Mouse (Mus musculus): ENCODE results near the gene Tns1. TPM values are rescaled to one million over a fixed set of nuclear protein-coding genes. Genes with fewer than 3 reads are reported as not detected.

Tns1 gene
- total RNA-seq, 2 experiments from 2014 or later, result 36.1 to 50.9 TPM

- intact Hi-C loops (cut with DNase I), result no loop called here
Measured at GRCm38 (mm10) chr1:74000810-74001448, 123.3 kb downstream of the Tns1 start.

DNA sequence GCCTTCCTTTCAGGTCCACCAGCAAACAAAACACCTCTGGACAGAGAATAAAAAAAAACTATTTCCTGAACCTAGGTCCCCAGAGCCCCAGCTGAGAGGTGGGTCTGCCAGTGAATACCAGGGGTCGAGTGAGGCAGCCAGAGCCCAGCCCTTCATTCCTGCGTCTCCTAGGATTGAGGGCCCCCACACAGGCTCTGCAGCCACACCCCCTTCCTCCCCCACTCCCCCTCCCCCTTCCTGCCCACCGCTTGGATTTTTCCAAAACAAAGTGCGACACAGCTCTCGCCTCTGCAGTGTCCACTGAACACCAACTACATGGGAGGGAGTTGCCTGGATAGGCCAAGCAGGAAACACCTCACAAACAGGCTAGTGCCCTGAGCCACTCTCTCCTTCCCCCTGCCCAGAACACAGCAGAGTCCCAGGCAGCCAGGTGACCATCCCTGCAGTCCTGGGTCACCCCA is 124.0 kb downstream of the Tns1 start:
- intact Hi-C loops (cut with DNase I), result no loop called here
- no peak for DNase-seq (ENCODE audit: low spot score in 2 of 2)

More at GRCm38 (mm10) chr1:74000810-74001448, 123.3 kb downstream of the Tns1 start:
- DNase-seq (ENCODE audit: low spot score in 2 of 2), result no peak

- intact Hi-C loops (cut with DNase I), result loop anchor here (5.0 kb wide), 2 partner anchors 78 to 128 kb away; partner anchors contain the start of gene Rufy4
- DNase-seq (ENCODE audit: low spot score in 2 of 2), result no peak
Measured at GRCm38 (mm10) chr1:73999533-73999932, 124.7 kb downstream of the Tns1 start.

DNA sequence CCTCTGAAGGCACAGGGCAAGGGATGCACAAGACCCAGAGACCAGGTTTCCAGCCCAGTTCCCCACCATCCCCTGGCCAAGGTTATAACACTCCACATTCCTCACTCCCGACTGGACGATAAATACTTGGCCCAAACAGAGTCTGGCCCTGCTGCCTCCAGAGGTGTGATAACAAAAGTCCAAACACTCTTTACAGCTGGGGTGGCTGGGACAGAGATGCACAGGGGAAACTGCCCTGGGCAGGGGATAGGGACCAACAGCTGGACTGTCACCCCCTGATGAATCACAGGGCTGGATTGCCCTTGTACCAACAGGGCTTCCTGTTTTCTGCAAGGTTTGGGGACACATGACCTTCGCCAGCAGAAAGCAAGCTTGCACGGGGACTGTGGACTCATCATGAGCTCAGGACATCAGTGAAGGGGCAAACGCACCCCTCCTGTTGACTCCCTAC is 125.3 kb downstream of the Tns1 start:
- intact Hi-C loops (cut with DNase I), result loop anchor here (5.0 kb wide), 2 partner anchors 78 to 128 kb away; partner anchors contain the start of gene Rufy4
- no peak for DNase-seq (ENCODE audit: low spot score in 2 of 2)

DNA sequence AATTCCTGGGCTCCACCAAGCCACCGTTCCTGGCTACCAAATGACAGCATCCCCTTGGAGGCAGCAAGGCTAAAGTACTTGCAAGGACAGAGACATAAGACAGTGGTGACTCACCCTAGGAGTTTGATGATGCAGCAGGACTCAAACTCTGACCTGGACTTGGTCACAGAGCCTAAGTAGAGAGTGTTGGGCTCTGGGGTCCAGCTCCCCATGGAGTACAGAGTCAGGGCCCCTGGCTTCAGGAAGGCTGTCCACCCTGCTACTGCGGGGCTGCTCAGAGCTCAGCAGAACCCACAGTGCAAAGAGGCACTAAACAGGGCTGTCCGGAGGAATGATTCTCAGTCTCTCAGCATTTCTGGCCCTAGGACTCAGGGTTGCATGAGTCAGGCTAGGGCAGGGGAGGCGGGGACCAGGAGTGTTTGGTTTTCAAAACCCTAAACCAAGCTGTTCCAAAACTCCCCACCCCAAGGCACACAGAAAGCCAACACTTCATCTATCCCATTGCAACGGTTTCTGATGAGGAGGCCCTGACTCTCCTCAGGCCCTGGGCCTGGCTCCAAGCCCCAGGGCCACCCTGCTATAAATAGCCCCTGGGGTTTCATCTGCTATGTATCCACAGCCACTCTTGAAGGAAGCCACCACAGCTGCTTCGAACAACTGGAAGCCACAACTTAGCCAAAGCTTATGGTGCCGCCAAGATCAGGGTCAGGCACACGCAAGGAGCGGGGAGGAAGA is 126.0 kb downstream of the Tns1 start:
- intact Hi-C loops (cut with DNase I), result loop anchor here (5.0 kb wide), 2 partner anchors 79 to 129 kb away; partner anchors contain the start of gene Rufy4
- no peak for DNase-seq (ENCODE audit: low spot score in 2 of 2)

GRCm38 (mm10) chr1:73997341-73997740 is 126.9 kb downstream of the Tns1 start:
- intact Hi-C loops (cut with DNase I), result loop anchor here (5.0 kb wide), 2 partner anchors 80 to 130 kb away; partner anchors contain the start of gene Rufy4
- no peak for DNase-seq (ENCODE audit: low spot score in 2 of 2)

DNA sequence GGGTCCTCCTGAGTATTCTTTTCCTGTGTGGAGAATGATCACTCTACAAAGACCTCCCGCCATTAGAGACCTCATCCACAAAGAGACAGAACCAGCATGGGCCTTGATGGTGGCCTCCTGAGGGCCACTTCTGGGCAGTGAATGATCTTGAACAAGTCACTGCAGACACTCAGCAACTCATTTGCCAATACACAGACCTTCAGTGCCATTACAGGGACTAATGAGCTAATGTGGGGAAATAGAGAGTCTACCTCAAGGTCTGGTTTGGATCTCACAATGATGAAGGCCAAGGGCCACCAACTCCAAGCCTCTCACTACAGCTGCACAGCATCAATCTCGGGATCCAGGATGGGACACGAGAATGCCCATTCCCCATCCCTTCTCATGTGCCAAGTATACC is 127.6 kb downstream of the Tns1 start:
- no peak for DNase-seq (ENCODE audit: low spot score in 2 of 2)
- intact Hi-C loops (cut with DNase I), result loop anchor here (5.0 kb wide), 2 partner anchors 81 to 131 kb away; partner anchors contain the start of gene Rufy4

DNA sequence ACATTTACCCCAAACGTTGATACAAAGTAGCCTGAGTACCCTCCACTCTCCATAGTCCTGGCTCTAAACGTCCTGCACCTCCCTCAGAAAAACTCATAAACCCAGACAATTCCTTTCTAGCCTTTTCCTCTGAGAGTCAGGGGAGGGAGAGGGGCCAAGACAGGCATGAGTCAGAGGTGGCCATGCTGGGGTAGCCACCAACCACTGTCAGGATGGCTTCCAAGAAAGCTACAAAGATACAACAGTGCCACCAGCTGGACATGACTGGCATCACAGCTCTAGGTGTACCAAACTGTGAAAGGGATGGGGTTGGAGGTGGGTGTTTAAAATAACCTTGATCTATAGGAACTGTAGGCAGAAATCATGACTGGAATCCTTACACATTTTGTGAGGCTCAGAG is 128.0 kb downstream of the Tns1 start:
- intact Hi-C loops (cut with DNase I), result loop anchor here (5.0 kb wide), 2 partner anchors 81 to 131 kb away; partner anchors contain the start of gene Rufy4
- no peak for DNase-seq (ENCODE audit: low spot score in 2 of 2)

GRCm38 (mm10) chr1:73995063-73995810 is 129.0 kb downstream of the Tns1 start:
- DNase-seq (ENCODE audit: low spot score in 2 of 2), result no peak
- intact Hi-C loops (cut with DNase I), result loop anchor here (5.0 kb wide), 2 partner anchors 82 to 132 kb away; partner anchors contain the start of gene Rufy4

GRCm38 (mm10) chr1:73993901-73994426 is 130.3 kb downstream of the Tns1 start:
- DNase-seq (ENCODE audit: low spot score in 2 of 2), result no peak
- intact Hi-C loops (cut with DNase I), result no loop called here

GRCm38 (mm10) chr1:73993279-73993678 is 131.0 kb downstream of the Tns1 start:
- DNase-seq (ENCODE audit: low spot score in 2 of 2), result no peak
- intact Hi-C loops (cut with DNase I), result no loop called here

DNA sequence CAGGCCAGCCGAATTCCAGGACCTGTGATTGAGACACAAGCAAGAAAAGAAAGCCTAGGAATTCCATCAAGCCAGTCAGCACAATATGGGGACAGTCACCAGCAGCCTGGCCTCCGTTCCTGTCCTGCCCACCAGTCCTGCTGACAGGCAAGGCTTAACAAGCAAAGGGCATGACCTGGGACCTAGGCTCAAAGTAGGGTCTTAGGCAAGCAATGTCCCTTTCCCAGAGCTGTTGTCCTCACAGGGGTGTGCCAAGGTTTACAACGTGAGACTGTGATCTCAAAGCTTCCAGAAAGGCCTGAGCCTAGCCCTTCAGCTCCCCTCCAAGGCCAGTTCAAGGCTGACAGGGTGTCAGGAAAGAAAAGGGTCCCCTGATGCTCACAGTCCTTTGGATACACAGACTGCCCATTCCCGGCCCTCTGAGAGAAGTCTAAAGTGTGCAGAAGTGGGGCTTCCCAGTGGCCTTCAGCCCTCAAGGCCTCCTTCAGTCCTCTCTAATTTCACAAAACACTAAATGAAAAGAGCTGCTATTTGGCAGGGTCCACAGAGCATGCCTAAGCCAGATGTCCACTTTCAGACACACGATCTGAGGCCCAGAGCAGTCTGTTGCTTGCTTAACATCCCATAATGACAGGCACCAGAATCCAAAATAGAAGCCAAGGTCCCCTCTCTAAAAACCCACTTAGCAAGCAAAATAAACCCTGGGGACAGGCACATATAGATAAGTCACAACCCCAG is 131.9 kb downstream of the Tns1 start:
- intact Hi-C loops (cut with DNase I), result no loop called here
- DNase-seq (ENCODE audit: low spot score in 2 of 2), result no peak

- intact Hi-C loops (cut with DNase I), result no loop called here
- DNase-seq (ENCODE audit: low spot score in 2 of 2), result peak; percentile 41 to 53
Measured at GRCm38 (mm10) chr1:73991226-73991625, 133.0 kb downstream of the Tns1 start.

GRCm38 (mm10) chr1:73990024-73990423 is 134.2 kb downstream of the Tns1 start:
- intact Hi-C loops (cut with DNase I), result no loop called here
- DNase-seq (ENCODE audit: low spot score in 2 of 2), result no peak

DNA sequence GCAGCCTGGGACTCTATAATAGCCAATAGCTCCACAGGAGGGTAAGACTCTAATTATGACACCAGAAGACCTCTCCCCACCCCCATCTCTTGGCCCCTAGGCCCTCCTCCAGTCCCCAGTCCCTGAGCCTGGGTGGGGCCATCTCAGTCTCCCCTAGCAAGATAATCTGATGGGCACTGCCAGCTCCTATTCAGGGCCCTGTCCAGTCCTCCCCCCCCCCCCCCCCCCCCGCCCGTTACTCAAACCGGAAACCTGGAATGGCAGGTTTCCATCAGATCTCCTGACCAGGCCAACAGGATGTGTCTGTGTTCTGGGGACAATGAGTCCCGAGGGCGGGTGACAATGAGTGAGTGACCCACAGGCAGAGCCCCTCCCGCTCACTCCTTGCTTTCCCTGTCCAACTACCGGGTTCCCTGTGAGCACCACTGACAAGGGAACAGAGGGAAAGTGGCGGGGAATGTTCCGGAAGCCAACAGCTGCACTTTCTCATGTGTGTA is 136.5 kb downstream of the Tns1 start:
- DNase-seq (ENCODE audit: low spot score in 2 of 2), result no peak
- intact Hi-C loops (cut with DNase I), result no loop called here

DNA sequence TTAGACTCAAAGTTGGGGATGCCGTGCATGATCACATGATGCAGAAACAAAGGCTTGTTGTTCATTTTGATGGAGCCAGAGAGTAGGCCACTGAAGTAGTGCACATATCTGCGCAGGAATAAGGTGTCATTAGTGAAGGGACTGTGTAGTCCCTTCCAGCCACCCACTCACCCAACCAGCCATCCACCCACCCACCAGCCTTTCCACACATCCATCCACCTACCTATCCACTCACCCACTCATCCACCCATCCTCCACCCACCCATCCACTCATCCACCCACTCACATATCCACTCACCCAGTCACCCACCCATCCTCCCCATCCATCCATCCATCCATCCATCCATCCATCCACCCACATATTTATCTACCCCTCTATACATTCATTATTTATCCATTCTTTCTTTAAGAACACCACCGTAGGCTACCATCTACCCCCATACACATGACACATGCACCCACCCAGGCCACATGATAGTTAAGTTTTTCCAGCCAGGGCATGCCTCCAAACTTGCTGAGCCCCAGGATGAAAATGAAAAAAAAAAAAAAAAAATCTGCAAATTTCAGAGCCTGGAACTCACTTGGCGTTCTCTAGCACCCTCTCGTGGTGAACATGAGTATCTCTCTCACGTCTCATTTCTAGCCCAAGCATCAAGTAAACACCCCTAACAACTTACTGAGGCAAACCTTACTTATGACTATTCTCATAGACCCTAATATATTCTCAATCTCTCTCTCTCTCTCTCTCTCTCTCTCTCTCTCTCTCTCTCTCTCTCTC is 137.8 kb downstream of the Tns1 start:
- intact Hi-C loops (cut with DNase I), result loop anchor here (1.0 kb wide), 1 partner anchor 84 kb away; no protein-coding TSS in a partner anchor
- DNase-seq (ENCODE audit: low spot score in 2 of 2), result peak; percentile 35 to 44

DNA sequence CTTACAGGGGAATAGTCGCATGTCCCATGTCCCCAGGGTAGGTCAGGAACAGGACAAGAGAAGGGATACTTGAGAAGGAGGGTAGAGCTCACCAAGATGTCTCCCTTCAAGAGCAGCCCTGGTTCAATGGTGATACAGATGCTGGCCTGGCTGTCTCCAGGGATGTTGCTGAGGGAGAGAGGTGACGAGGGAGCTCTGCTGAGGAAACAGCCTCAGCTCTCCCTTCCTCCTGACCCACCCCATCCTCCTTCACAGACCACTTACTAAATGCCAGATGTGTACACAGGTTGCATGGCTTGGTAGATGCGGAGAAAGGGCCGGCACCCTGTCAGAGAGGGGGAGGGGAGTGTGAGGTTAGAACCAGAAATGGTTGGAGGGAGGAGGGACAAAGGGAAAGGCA is 138.6 kb downstream of the Tns1 start:
- intact Hi-C loops (cut with DNase I), result loop anchor here (1.0 kb wide), 1 partner anchor 83 kb away; no protein-coding TSS in a partner anchor
- no peak for DNase-seq (ENCODE audit: low spot score in 2 of 2)

DNA sequence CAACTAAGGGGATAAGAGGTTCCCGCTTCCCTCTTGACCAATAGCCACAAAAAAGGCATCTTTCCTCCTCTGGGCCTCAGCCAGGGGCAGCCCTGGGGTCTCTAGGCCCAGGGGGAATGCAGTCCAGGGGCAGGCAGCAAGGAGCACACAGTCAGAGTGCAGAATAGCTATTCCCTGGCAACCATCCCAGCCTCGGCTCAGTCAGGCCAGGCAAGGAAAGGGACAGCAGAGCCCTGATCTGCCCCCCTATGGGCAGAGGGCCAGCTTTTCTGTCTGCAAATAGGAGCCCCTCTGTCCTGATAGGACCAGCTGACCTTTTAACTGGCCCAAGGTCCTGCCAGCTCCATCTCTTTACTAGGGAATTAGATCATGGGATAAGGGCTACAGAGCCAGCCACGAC is 145.0 kb downstream of the Tns1 start:
- DNase-seq (ENCODE audit: low spot score in 2 of 2), result no peak
- intact Hi-C loops (cut with DNase I), result loop anchor here (5.0 kb wide), 1 partner anchor 37 kb away; no protein-coding TSS in a partner anchor
